Mouse (Mus musculus) heart, embryonic 15.5 days (tissue): ENCODE data around the gene Plxna1. TPM values are rescaled to one million over a fixed set of nuclear protein-coding genes. Genes with fewer than 3 reads are reported as not detected.

ENCODE experiments used
- ATAC-seq: fragments of 200-750 bp; cut with Nextera tagmentation; replicated peaks from 2 replicates; pipeline ENCODE4 v1.8.0; 2017; ENCODE audit warnings: low read depth, moderate TSS enrichment; ENCODE audit not compliant: insufficient number of reproducible peaks, insufficient read depth, low FRiP score
- H3K27ac ChIP-seq: fragments of 300-500 bp; sonication (generic); 2 replicates; pipeline ENCODE4 v1.5.1; 2015; ENCODE audit warnings: mild to moderate bottlenecking, inconsistent platforms
- H3K27me3 ChIP-seq: fragments of 300-500 bp; sonication (generic); 2 replicates; pipeline ENCODE4 v1.6.1; 2015; ENCODE audit warnings: inconsistent platforms
- H3K36me3 ChIP-seq: fragments of 300-500 bp; sonication (generic); 2 replicates; pipeline ENCODE4 v1.6.1; 2015; ENCODE audit warnings: mild to moderate bottlenecking, inconsistent platforms
- H3K4me1 ChIP-seq: fragments of 300-500 bp; sonication (generic); replicated peaks from 2 replicates; pipeline ENCODE4 v1.6.1; 2015; ENCODE audit warnings: inconsistent platforms
- H3K4me2 ChIP-seq: fragments of 300-500 bp; sonication (generic); 2 replicates; pipeline ENCODE4 v1.6.1; 2015; ENCODE audit warnings: inconsistent platforms, mild to moderate bottlenecking, moderate library complexity
- H3K4me3 ChIP-seq: fragments of 300-500 bp; sonication (generic); 2 replicates; pipeline ENCODE4 v1.5.1; 2015; ENCODE audit warnings: mild to moderate bottlenecking, inconsistent platforms
- H3K9ac ChIP-seq: fragments of 300-500 bp; sonication (generic); 2 replicates; pipeline ENCODE4 v1.6.1; 2015; ENCODE audit warnings: mild to moderate bottlenecking, inconsistent platforms
- H3K9me3 ChIP-seq: fragments of 300-500 bp; sonication (generic); replicated peaks from 2 replicates; pipeline ENCODE4 v1.6.1; 2016; ENCODE audit warnings: inconsistent platforms
- WGBS: fragments of 180-500 bp; shearing (Covaris S2); methylation state at CpG from one replicate; pipeline ENCODE4 v1.1.7; 2015; ENCODE audit warnings: mixed read lengths; 5-methylcytosine and 5-hydroxymethylcytosine counted together
- polyA plus RNA-seq: library from polyadenylated mRNA; unstranded; fragments of >200 nt; fragmentation: Nextera tagmentation; extraction: Ambion mirVana; gene quantifications from 2 replicates; pipeline ENCODE4 v1.2.1, GENCODE M21; 2015

The Plxna1 gene
- polyA plus RNA-seq, 1 experiment from 2014 or later = 10.0 TPM

- no peak overlapping the region for H3K4me2 ChIP-seq
- H3K27me3 ChIP-seq = no peaks in the 10 kb centered on the region
- no peak for ATAC-seq
- H3K27ac ChIP-seq = no peak overlapping the region
- no peaks in the 10 kb centered on the region for H3K9me3 ChIP-seq
- H3K9ac ChIP-seq = no peak overlapping the region
- 0 out of 2 replicates have a peak, but pooled peaks cover 5% of the 10 kb centered on the region for H3K36me3 ChIP-seq
- no peak overlapping the region for H3K4me3 ChIP-seq
- H3K4me1 ChIP-seq = peaks cover 72% of the 10 kb centered on the region
- WGBS = 68% methylated on average over 9 of the region's 9 CpGs
Observed at GRCm38 (mm10) chr6:89348363-89348762, 14.1 kb downstream of the Plxna1 start.

- 76% methylated on average over 1 of the region's 1 CpGs for WGBS
- Histone ChIP-seq H3K27me3 (no peaks in the 10 kb centered on the region), H3K36me3 (0 out of 2 replicates have a peak, but pooled peaks cover 6% of the 10 kb centered on the region), H3K9ac (no peak overlapping the region), H3K27ac (no peak overlapping the region), H3K9me3 (no peaks in the 10 kb centered on the region), H3K4me2 (no peak overlapping the region), H3K4me1 (peaks cover 66% of the 10 kb centered on the region), H3K4me3 (no peak overlapping the region)
- ATAC-seq = no peak
Observed at GRCm38 (mm10) chr6:89347792-89348191, 14.6 kb downstream of the Plxna1 start.

- Histone ChIP-seq H3K27me3 (no peaks in the 10 kb centered on the region), H3K4me3 (no peak overlapping the region), H3K36me3 (peaks cover 14% of the 10 kb centered on the region; the same call in 1 of the 2 replicates), H3K27ac (peak overlapping the region; percentile 85), H3K4me2 (no peak overlapping the region), H3K4me1 (peaks cover 51% of the 10 kb centered on the region), H3K9ac (0 out of 2 replicates have a peak overlapping the region, but pooled peaks have one; percentile 8), H3K9me3 (no peaks in the 10 kb centered on the region)
- WGBS = 96% methylated on average over 1 of the region's 1 CpGs
- no peak for ATAC-seq
Observed at GRCm38 (mm10) chr6:89345855-89346254, 16.6 kb downstream of the Plxna1 start.

GRCm38 (mm10) chr6:89345486-89345785 is 17.0 kb downstream of the Plxna1 start:
- Histone ChIP-seq H3K9ac (0 out of 2 replicates have a peak overlapping the region, but pooled peaks have one; percentile 8), H3K4me3 (no peak overlapping the region), H3K4me1 (peaks cover 51% of the 10 kb centered on the region), H3K27ac (peak overlapping the region; percentile 85), H3K36me3 (peaks cover 18% of the 10 kb centered on the region; the same call in 1 of the 2 replicates), H3K27me3 (no peaks in the 10 kb centered on the region), H3K9me3 (no peaks in the 10 kb centered on the region), H3K4me2 (peak overlapping the region; percentile 49)
- ATAC-seq = no peak
- WGBS = 38% methylated on average over 3 of the region's 3 CpGs

- peaks cover 51% of the 10 kb centered on the region for H3K4me1 ChIP-seq
- H3K9ac ChIP-seq = 0 out of 2 replicates have a peak overlapping the region, but pooled peaks have one; percentile 5
- H3K27ac ChIP-seq = peak overlapping the region; percentile 85
- ATAC-seq = peak; percentile 89
- H3K4me2 ChIP-seq = peak overlapping the region; percentile 49
- no peaks in the 10 kb centered on the region for H3K9me3 ChIP-seq
- WGBS = 28% methylated on average over 10 of the region's 10 CpGs
- H3K4me3 ChIP-seq = no peak overlapping the region
- H3K27me3 ChIP-seq = no peaks in the 10 kb centered on the region
- peaks cover 19% of the 10 kb centered on the region; the same call in 1 of the 2 replicates for H3K36me3 ChIP-seq
Observed at GRCm38 (mm10) chr6:89344613-89345485, 17.6 kb downstream of the Plxna1 start.

GRCm38 (mm10) chr6:89341981-89342380 is 20.4 kb downstream of the Plxna1 start:
- ATAC-seq = no peak
- H3K9ac ChIP-seq = no peak overlapping the region
- H3K36me3 ChIP-seq = peaks cover 14% of the 10 kb centered on the region; the same call in 1 of the 2 replicates
- 66% methylated on average over 4 of the region's 4 CpGs for WGBS
- no peak overlapping the region for H3K4me3 ChIP-seq
- H3K27me3 ChIP-seq = no peaks in the 10 kb centered on the region
- peaks cover 59% of the 10 kb centered on the region for H3K4me1 ChIP-seq
- no peak overlapping the region for H3K27ac ChIP-seq
- H3K9me3 ChIP-seq = no peaks in the 10 kb centered on the region
- no peak overlapping the region for H3K4me2 ChIP-seq

GRCm38 (mm10) chr6:89339447-89339846 is 23.0 kb downstream of the Plxna1 start:
- H3K4me2 ChIP-seq = peak overlapping the region; percentile 14; the same call in 1 of the 2 replicates
- no peaks in the 10 kb centered on the region for H3K27me3 ChIP-seq
- ATAC-seq = peak; percentile 84
- WGBS = 63% methylated on average over 2 of the region's 2 CpGs
- H3K9me3 ChIP-seq = no peaks in the 10 kb centered on the region
- no peak overlapping the region for H3K4me3 ChIP-seq
- no peak overlapping the region for H3K9ac ChIP-seq
- H3K36me3 ChIP-seq = peaks cover 30% of the 10 kb centered on the region
- peaks cover 45% of the 10 kb centered on the region for H3K4me1 ChIP-seq
- H3K27ac ChIP-seq = peak overlapping the region; percentile 75

- 83% methylated on average over 8 of the region's 8 CpGs for WGBS
- Histone ChIP-seq H3K36me3 (peaks cover 37% of the 10 kb centered on the region), H3K4me2 (no peak overlapping the region), H3K9ac (no peak overlapping the region), H3K4me1 (peaks cover 40% of the 10 kb centered on the region), H3K27me3 (no peaks in the 10 kb centered on the region), H3K27ac (peak overlapping the region; percentile 75; the same call in 1 of the 2 replicates), H3K9me3 (no peaks in the 10 kb centered on the region), H3K4me3 (no peak overlapping the region)
- ATAC-seq = no peak
Observed at GRCm38 (mm10) chr6:89338733-89339132, 23.7 kb downstream of the Plxna1 start.

- WGBS = 79% methylated on average over 9 of the region's 9 CpGs
- Histone ChIP-seq H3K4me1 (peaks cover 40% of the 10 kb centered on the region), H3K27me3 (no peaks in the 10 kb centered on the region), H3K9me3 (no peaks in the 10 kb centered on the region), H3K4me3 (no peak overlapping the region), H3K4me2 (no peak overlapping the region), H3K9ac (no peak overlapping the region), H3K36me3 (peaks cover 43% of the 10 kb centered on the region), H3K27ac (no peak overlapping the region)
- ATAC-seq = no peak
Observed at GRCm38 (mm10) chr6:89337574-89337973, 24.8 kb downstream of the Plxna1 start.

- Histone ChIP-seq H3K4me1 (peaks cover 18% of the 10 kb centered on the region), H3K27me3 (no peaks in the 10 kb centered on the region), H3K9me3 (no peaks in the 10 kb centered on the region), H3K36me3 (peaks cover 66% of the 10 kb centered on the region), H3K4me3 (no peak overlapping the region), H3K9ac (no peak overlapping the region), H3K4me2 (no peak overlapping the region), H3K27ac (no peak overlapping the region)
- ATAC-seq = no peak
- 87% methylated on average over 12 of the region's 12 CpGs for WGBS
Observed at GRCm38 (mm10) chr6:89333964-89334702, 28.3 kb downstream of the Plxna1 start.

GRCm38 (mm10) chr6:89330957-89331356 is 31.5 kb downstream of the Plxna1 start:
- H3K4me3 ChIP-seq = no peak overlapping the region
- 90% methylated on average over 10 of the region's 10 CpGs for WGBS
- no peaks in the 10 kb centered on the region for H3K27me3 ChIP-seq
- no peak overlapping the region for H3K9ac ChIP-seq
- no peak for ATAC-seq
- H3K36me3 ChIP-seq = peaks cover 76% of the 10 kb centered on the region
- H3K27ac ChIP-seq = no peak overlapping the region
- H3K4me1 ChIP-seq = no peaks in the 10 kb centered on the region
- no peak overlapping the region for H3K4me2 ChIP-seq
- no peaks in the 10 kb centered on the region for H3K9me3 ChIP-seq
